Mouse (Mus musculus) limb, embryonic 12.5 days (tissue): Measurements from ENCODE around the gene Rnaseh2c. TPM values are rescaled to one million over a fixed set of nuclear protein-coding genes. Genes with fewer than 3 reads are reported as not detected.

Source experiments
- ATAC-seq: fragments of 200-750 bp; cut with Nextera tagmentation; 2 replicates; pipeline ENCODE4 v1.8.0; 2017; ENCODE audit warnings: low read depth, moderate TSS enrichment; ENCODE audit not compliant: insufficient number of reproducible peaks, insufficient read depth, low FRiP score, low TSS enrichment
- H3K27ac ChIP-seq: fragments of 300-500 bp; sonication (generic); 2 replicates; pipeline ENCODE4 v1.5.1; 2016; ENCODE audit warnings: mild to moderate bottlenecking, moderate library complexity
- H3K27me3 ChIP-seq: fragments of 300-500 bp; sonication (generic); 2 replicates; pipeline ENCODE4 v1.6.1; 2016; ENCODE audit warnings: mild to moderate bottlenecking, moderate library complexity
- H3K36me3 ChIP-seq: fragments of 300-500 bp; sonication (generic); 2 replicates; pipeline ENCODE4 v1.6.1; 2016; ENCODE audit warnings: mild to moderate bottlenecking, moderate library complexity
- H3K4me1 ChIP-seq: fragments of 300-500 bp; sonication (generic); replicated peaks from 2 replicates; pipeline ENCODE4 v1.6.1; 2016
- H3K4me2 ChIP-seq: fragments of 300-500 bp; sonication (generic); 2 replicates; pipeline ENCODE4 v1.6.1; 2016; ENCODE audit warnings: mild to moderate bottlenecking, moderate library complexity
- H3K4me3 ChIP-seq: fragments of 300-500 bp; sonication (generic); replicated peaks from 2 replicates; pipeline ENCODE4 v1.5.1; 2016; ENCODE audit warnings: mild to moderate bottlenecking
- H3K9ac ChIP-seq: fragments of 300-500 bp; sonication (generic); replicated peaks from 2 replicates; pipeline ENCODE4 v1.6.1; 2016; ENCODE audit warnings: mild to moderate bottlenecking, moderate library complexity
- H3K9me3 ChIP-seq: fragments of 300-500 bp; sonication (generic); 2 replicates; pipeline ENCODE4 v1.6.1; 2016; ENCODE audit warnings: mild to moderate bottlenecking, moderate library complexity
- WGBS: fragments of 180-500 bp; shearing (Covaris S2); methylation state at CpG from one replicate; pipeline ENCODE4 v1.1.7; 2016; 5-methylcytosine and 5-hydroxymethylcytosine counted together
- polyA plus RNA-seq: library from polyadenylated mRNA; unstranded; fragments of >200 nt; fragmentation: Nextera tagmentation; extraction: Ambion mirVana; gene quantifications from 2 replicates; pipeline ENCODE4 v1.2.1, GENCODE M21; 2016

Gene Rnaseh2c
- polyA plus RNA-seq, 1 experiment from 2014 or later, result 193 TPM

GRCm38 (mm10) chr19:5609547-5610404, 8.1 kb downstream of the Rnaseh2c start, which contains the start of gene Kat5:
Gene Kat5, minus strand, starts transcription at chr19:5610237.
- H3K4me2 ChIP-seq, result peak within 1 kb of the TSS; percentile 69
- H3K27ac ChIP-seq, result peak within 1 kb of the TSS; percentile 98
- H3K9ac ChIP-seq, result peak within 1 kb of the TSS; percentile 79
- peaks cover 43% of the 10 kb centered on the region for H3K36me3 ChIP-seq
- H3K9me3 ChIP-seq, result no peaks in the 10 kb centered on the region
- 1% methylated on average over 55 of the region's 55 CpGs for WGBS
- peak within 1 kb of the TSS; percentile 65 for H3K4me3 ChIP-seq
- H3K4me1 ChIP-seq, result peaks cover 19% of the 10 kb centered on the region
- ATAC-seq, result peak; percentile 87
- H3K27me3 ChIP-seq, result no peaks in the 10 kb centered on the region

GRCm38 (mm10) chr19:5611973-5612372, 10.3 kb downstream of the Rnaseh2c start:
- Histone ChIP-seq H3K27me3 (no peaks in the 10 kb centered on the region), H3K9me3 (no peaks in the 10 kb centered on the region), H3K36me3 (peaks cover 21% of the 10 kb centered on the region), H3K4me3 (no peak overlapping the region), H3K4me1 (peaks cover 19% of the 10 kb centered on the region), H3K9ac (no peak overlapping the region), H3K27ac (no peak overlapping the region), H3K4me2 (no peak overlapping the region)
- no peak for ATAC-seq
- WGBS, result 76% methylated on average over 1 of the region's 1 CpGs

GRCm38 (mm10) chr19:5612762-5613411, 11.2 kb downstream of the Rnaseh2c start:
- WGBS, result 75% methylated on average over 3 of the region's 3 CpGs

GRCm38 (mm10) chr19:5614953-5615352, 13.3 kb downstream of the Rnaseh2c start:
- Histone ChIP-seq H3K4me3 (no peak overlapping the region), H3K9ac (no peak overlapping the region), H3K27ac (no peak overlapping the region), H3K4me2 (no peak overlapping the region), H3K4me1 (peaks cover 7% of the 10 kb centered on the region), H3K36me3 (no peaks in the 10 kb centered on the region), H3K27me3 (no peaks in the 10 kb centered on the region), H3K9me3 (no peaks in the 10 kb centered on the region)
- 64% methylated on average over 2 of the region's 2 CpGs for WGBS
- ATAC-seq, result no peak

More at GRCm38 (mm10) chr19:5612762-5613411, 11.2 kb downstream of the Rnaseh2c start:
- Histone ChIP-seq H3K4me2 (no peak overlapping the region), H3K9me3 (no peaks in the 10 kb centered on the region), H3K27ac (no peak overlapping the region), H3K36me3 (peaks cover 12% of the 10 kb centered on the region), H3K9ac (no peak overlapping the region), H3K27me3 (no peaks in the 10 kb centered on the region), H3K4me1 (peaks cover 19% of the 10 kb centered on the region), H3K4me3 (no peak overlapping the region)
- no peak for ATAC-seq

GRCm38 (mm10) chr19:5620007-5620406, 18.3 kb downstream of the Rnaseh2c start:
- Histone ChIP-seq H3K4me2 (no peak overlapping the region), H3K36me3 (no peaks in the 10 kb centered on the region), H3K9ac (no peak overlapping the region), H3K9me3 (no peaks in the 10 kb centered on the region), H3K4me3 (no peak overlapping the region), H3K27me3 (no peaks in the 10 kb centered on the region; the same call in 1 of the 2 replicates), H3K27ac (no peak overlapping the region), H3K4me1 (no peaks in the 10 kb centered on the region)
- no peak for ATAC-seq
- 80% methylated on average over 4 of the region's 4 CpGs for WGBS

- H3K4me1 ChIP-seq, result no peaks in the 10 kb centered on the region
- H3K9me3 ChIP-seq, result no peaks in the 10 kb centered on the region
- no peak overlapping the region for H3K27ac ChIP-seq
- no peaks in the 10 kb centered on the region for H3K36me3 ChIP-seq
- H3K4me2 ChIP-seq, result no peak overlapping the region
- H3K27me3 ChIP-seq, result no peaks in the 10 kb centered on the region; the same call in 1 of the 2 replicates
- 80% methylated on average over 5 of the region's 5 CpGs for WGBS
- H3K4me3 ChIP-seq, result no peak overlapping the region
- ATAC-seq, result no peak
- no peak overlapping the region for H3K9ac ChIP-seq
Observed at GRCm38 (mm10) chr19:5621884-5622283, 20.2 kb downstream of the Rnaseh2c start.

GRCm38 (mm10) chr19:5625311-5625710, 23.6 kb downstream of the Rnaseh2c start:
- H3K4me3 ChIP-seq, result no peak overlapping the region
- H3K36me3 ChIP-seq, result no peaks in the 10 kb centered on the region
- H3K27ac ChIP-seq, result no peak overlapping the region
- H3K27me3 ChIP-seq, result no peaks in the 10 kb centered on the region; the same call in 1 of the 2 replicates
- no peak overlapping the region for H3K4me2 ChIP-seq
- WGBS, result 79% methylated on average over 8 of the region's 8 CpGs
- ATAC-seq, result no peak
- H3K9ac ChIP-seq, result no peak overlapping the region
- H3K9me3 ChIP-seq, result no peaks in the 10 kb centered on the region
- no peaks in the 10 kb centered on the region for H3K4me1 ChIP-seq

- Histone ChIP-seq H3K4me2 (no peak overlapping the region), H3K27ac (no peak overlapping the region), H3K4me1 (no peaks in the 10 kb centered on the region), H3K27me3 (no peaks in the 10 kb centered on the region), H3K4me3 (no peak overlapping the region), H3K9me3 (no peaks in the 10 kb centered on the region), H3K9ac (no peak overlapping the region), H3K36me3 (no peaks in the 10 kb centered on the region)
- no peak for ATAC-seq
Observed at GRCm38 (mm10) chr19:5629907-5630306, 28.2 kb downstream of the Rnaseh2c start.

- peaks cover 8% of the 10 kb centered on the region; the same call in 1 of the 2 replicates for H3K4me1 ChIP-seq
- H3K9me3 ChIP-seq, result no peaks in the 10 kb centered on the region
- no peaks in the 10 kb centered on the region for H3K27me3 ChIP-seq
- no peak overlapping the region for H3K9ac ChIP-seq
- H3K4me3 ChIP-seq, result no peak overlapping the region
- no peak overlapping the region for H3K27ac ChIP-seq
- 78% methylated on average over 9 of the region's 9 CpGs for WGBS
- no peaks in the 10 kb centered on the region for H3K36me3 ChIP-seq
- no peak for ATAC-seq
- no peak overlapping the region for H3K4me2 ChIP-seq
Observed at GRCm38 (mm10) chr19:5632120-5632519, 30.4 kb downstream of the Rnaseh2c start.

GRCm38 (mm10) chr19:5636036-5636570, 34.4 kb downstream of the Rnaseh2c start:
- H3K4me2 ChIP-seq, result no peak overlapping the region
- H3K4me1 ChIP-seq, result peaks cover 20% of the 10 kb centered on the region
- no peaks in the 10 kb centered on the region for H3K27me3 ChIP-seq
- no peaks in the 10 kb centered on the region for H3K9me3 ChIP-seq
- no peak overlapping the region for H3K4me3 ChIP-seq
- no peak overlapping the region for H3K27ac ChIP-seq
- H3K9ac ChIP-seq, result no peak overlapping the region
- peaks cover 28% of the 10 kb centered on the region for H3K36me3 ChIP-seq
- ATAC-seq, result no peak
- 82% methylated on average over 7 of the region's 7 CpGs for WGBS

GRCm38 (mm10) chr19:5636571-5637041, 34.9 kb downstream of the Rnaseh2c start:
- no peaks in the 10 kb centered on the region for H3K9me3 ChIP-seq
- WGBS, result 44% methylated on average over 12 of the region's 12 CpGs
- H3K4me1 ChIP-seq, result peaks cover 20% of the 10 kb centered on the region
- no peak for ATAC-seq
- peak overlapping the region; percentile 86 for H3K4me3 ChIP-seq
- H3K4me2 ChIP-seq, result peak overlapping the region; percentile 93
- peak overlapping the region; percentile 91 for H3K27ac ChIP-seq
- H3K9ac ChIP-seq, result peak overlapping the region; percentile 88
- H3K36me3 ChIP-seq, result peaks cover 33% of the 10 kb centered on the region
- no peaks in the 10 kb centered on the region for H3K27me3 ChIP-seq
